In genomic region chr16:94059820-94060219, GRCm38 (mm10) we compare ENCODE assay signal across 17 mouse cellular contexts. TPM values are rescaled to one million over a fixed set of nuclear protein-coding genes. Genes with fewer than 3 reads are reported as not detected.
A peak's percentile ranks its signal among the peaks of the same experiment; 100 is the strongest.
DNase-seq lines count a peak whose midpoint lies in the region; ATAC-seq and TF ChIP-seq lines count a peak whose summit lies in the region.
"Had no signal": no experiment of that assay in that cellular context is flagged by ENCODE, and none has a peak within 500 bp of the region (broad histone marks: within the 10 kb centered on the region; RNA-seq: fewer than 3 reads in every experiment).

No protein-coding gene starts in this region.

- H3K27ac ChIP-seq in gastrocnemius, adult 2 months: no peak overlapping the region
- no peak overlapping the region for H3K27ac ChIP-seq in embryonic facial prominence, embryonic 11.5 days (replicated peaks; ENCODE audit: low read depth, low read length)
- H3K27ac ChIP-seq in kidney, embryonic 15.5 days: peak overlapping the region; percentile 33; the same call in 1 of the 2 replicates
- H3K27ac ChIP-seq: hindbrain, embryonic 15.5 days; liver, embryonic 13.5 days had no signal

- no peaks in the 10 kb centered on the region for H3K36me3 ChIP-seq in embryonic facial prominence, embryonic 11.5 days (replicated peaks; ENCODE audit: control insufficient read depth, insufficient read depth, low read depth, low read length)
- no peaks in the 10 kb centered on the region for H3K36me3 ChIP-seq in kidney, embryonic 15.5 days
- H3K36me3 ChIP-seq: hindbrain, embryonic 15.5 days; liver, embryonic 13.5 days had no signal

- no peak overlapping the region for H3K9ac ChIP-seq in embryonic facial prominence, embryonic 11.5 days (replicated peaks; ENCODE audit: low read length)
- H3K9ac ChIP-seq in kidney, embryonic 15.5 days: no peak overlapping the region
- H3K9ac ChIP-seq: hindbrain, embryonic 15.5 days; liver, embryonic 13.5 days had no signal

- no peak overlapping the region for H3K4me3 ChIP-seq in gastrocnemius, adult 2 months
- H3K4me3 ChIP-seq in embryonic facial prominence, embryonic 11.5 days (ENCODE audit: low read depth, low read length): no peak overlapping the region
- no peak overlapping the region for H3K4me3 ChIP-seq in kidney, embryonic 15.5 days (replicated peaks)
- H3K4me3 ChIP-seq: hindbrain, embryonic 15.5 days; liver, embryonic 13.5 days had no signal

- H3K4me1 ChIP-seq in embryonic facial prominence, embryonic 11.5 days (ENCODE audit: control insufficient read depth, insufficient read depth, low read length): no peaks in the 10 kb centered on the region; the same call in 1 of the 2 replicates
- H3K4me1 ChIP-seq in kidney, embryonic 15.5 days: peaks cover 12% of the 10 kb centered on the region
- H3K4me1 ChIP-seq: liver, embryonic 13.5 days had no signal

- no peaks in the 10 kb centered on the region for H3K9me3 ChIP-seq in embryonic facial prominence, embryonic 11.5 days (replicated peaks; ENCODE audit: control insufficient read depth, low read length)
- no peaks in the 10 kb centered on the region for H3K9me3 ChIP-seq in kidney, embryonic 15.5 days (replicated peaks)
- H3K9me3 ChIP-seq: hindbrain, embryonic 15.5 days; liver, embryonic 13.5 days had no signal

- intact Hi-C loops in gastrocnemius, adult 2 months (cut with DNase I): no loop called here

- H3K4me2 ChIP-seq in embryonic facial prominence, embryonic 11.5 days (ENCODE audit: low read depth, low read length): no peak overlapping the region
- no peak overlapping the region for H3K4me2 ChIP-seq in kidney, embryonic 15.5 days
- H3K4me2 ChIP-seq: hindbrain, embryonic 15.5 days; liver, embryonic 13.5 days had no signal

- 13% methylated on average over 9 of the region's 9 CpGs for WGBS in embryonic facial prominence, embryonic 11.5 days
- 38% methylated on average over 9 of the region's 9 CpGs for WGBS in kidney, embryonic 15.5 days

- peak; percentile 54 for DNase-seq in gastrocnemius, adult 2 months
- no peak for DNase-seq in gastrocnemius, postnatal 4 days (ENCODE audit: low spot score in 2 of 2)
- peak; percentile 25 for DNase-seq in 3T3-L1 (ENCODE audit: low read depth, low spot score)
- DNase-seq in embryonic facial prominence, embryonic 11.5 days (ENCODE audit: low spot score): peak; percentile 80
- DNase-seq in cerebellum, adult 11-12 months: no peak
- DNase-seq in frontal cortex, postnatal 25 days (ENCODE audit: low spot score in 2 of 2): no peak
- DNase-seq: B cell, adult 2 months; cerebellum, adult 2 months; layer of hippocampus, adult 9-11 months; liver, embryonic 13.5 days had no signal

- TF ChIP-seq CTCF in gastrocnemius, adult 2 months (IDR thresholded peaks at IDR 0.05): no peak

- peak; percentile 83 for ATAC-seq in embryonic facial prominence, embryonic 11.5 days (replicated peaks; ENCODE audit: insufficient number of reproducible peaks, low FRiP score, low TSS enrichment, low read depth)
- ATAC-seq in kidney, embryonic 15.5 days (replicated peaks; ENCODE audit: low FRiP score): no peak
- ATAC-seq in activated CD4-positive, CD25-positive, alpha-beta regulatory T cell, adult 4 months: no peak
- ATAC-seq: Patski had no signal

- no peaks in the 10 kb centered on the region; the same call in 1 of the 2 replicates for H3K27me3 ChIP-seq in embryonic facial prominence, embryonic 11.5 days (ENCODE audit: control insufficient read depth, insufficient read depth, low read length)
- H3K27me3 ChIP-seq in kidney, embryonic 15.5 days: no peaks in the 10 kb centered on the region
- H3K27me3 ChIP-seq: hindbrain, embryonic 15.5 days; liver, embryonic 13.5 days; Patski had no signal

RNA-seq across cellular contexts. Expression of gene Sim2, which starts 24.9 kb away (rescaled TPM):
- 10 to 100 TPM; 15.0 to 17.9 TPM for total RNA-seq in gastrocnemius, adult 2 months (2021)
- total RNA-seq in gastrocnemius, postnatal 4 days (2021): 10 to 100 TPM; 14.0 to 14.4 TPM
- polyA plus RNA-seq in embryonic facial prominence, embryonic 11.5 days (2014; fragmentation: Nextera tagmentation; extraction: Ambion mirVana): 3.0 and 3.9 TPM in 2 replicates
- polyA plus RNA-seq in kidney, embryonic 15.5 days (2015; fragmentation: Nextera tagmentation; extraction: Ambion mirVana): 2.1 and 2.5 TPM in 2 replicates
- not detected for polyA plus RNA-seq in activated CD4-positive, CD25-positive, alpha-beta regulatory T cell, adult 4 months (2017; shearing (Covaris generic))
- total RNA-seq: megakaryocyte, adult 5-6 weeks had no signal
- polyA plus RNA-seq: liver, embryonic 13.5 days had no signal

RNA-seq across cellular contexts. Expression of gene Cldn14, which starts 51.2 kb away (rescaled TPM):
- not detected for total RNA-seq in gastrocnemius, adult 2 months (2021)
- under 1 TPM in 1 of 2 experiments, not detected in 1; 0.21 TPM for total RNA-seq in gastrocnemius, postnatal 4 days (2021)
- 0.33 TPM in 1 of 2 replicates, not detected in the other for polyA plus RNA-seq in embryonic facial prominence, embryonic 11.5 days (2014; fragmentation: Nextera tagmentation; extraction: Ambion mirVana)
- polyA plus RNA-seq in kidney, embryonic 15.5 days (2015; fragmentation: Nextera tagmentation; extraction: Ambion mirVana): 0.21 TPM in 1 of 2 replicates, not detected in the other
- polyA plus RNA-seq in activated CD4-positive, CD25-positive, alpha-beta regulatory T cell, adult 4 months (2017; shearing (Covaris generic)): not detected
- total RNA-seq: granulocyte monocyte progenitor cell, adult 5-6 weeks; megakaryocyte, adult 5-6 weeks had no signal
- polyA plus RNA-seq: hindbrain, embryonic 15.5 days; Patski; thymus, postnatal 0 days had no signal

Comparison
In these comparisons a context has a peak if more than half of its experiments do, and no peak if none do; other contexts are left out.
1. DNase-seq: peak in gastrocnemius, adult 2 months (single experiment), 3T3-L1 (single experiment) and embryonic facial prominence, embryonic 11.5 days (single experiment); none in gastrocnemius, postnatal 4 days (0 of 2), cerebellum, adult 11-12 months (single experiment) and frontal cortex, postnatal 25 days (0 of 2).